Mouse (Mus musculus) large intestine, adult 2 months (tissue): Measurements from ENCODE around the gene Grid1. TPM values are rescaled to one million over a fixed set of nuclear protein-coding genes. Genes with fewer than 3 reads are reported as not detected.

Source experiments
- DNase-seq: peaks from one replicate; pipeline ENCODE4 v3.0.0-alpha.2; 2012; ENCODE audit warnings: low read depth, low spot score
- WGBS: fragments of 180-500 bp; shearing (Covaris S2); methylation state at CpG from one replicate; pipeline ENCODE4 v1.1.7; 2018; 5-methylcytosine and 5-hydroxymethylcytosine counted together
- polyA plus RNA-seq: library from polyadenylated mRNA; depleted of rRNA; stranded (reverse); fragments of >200 nt; gene quantifications from 2 replicates; pipeline ENCODE4 v1.2.3, GENCODE M21; 2012

Grid1 gene
- polyA plus RNA-seq, 1 experiment = 0.01 TPM

DNA sequence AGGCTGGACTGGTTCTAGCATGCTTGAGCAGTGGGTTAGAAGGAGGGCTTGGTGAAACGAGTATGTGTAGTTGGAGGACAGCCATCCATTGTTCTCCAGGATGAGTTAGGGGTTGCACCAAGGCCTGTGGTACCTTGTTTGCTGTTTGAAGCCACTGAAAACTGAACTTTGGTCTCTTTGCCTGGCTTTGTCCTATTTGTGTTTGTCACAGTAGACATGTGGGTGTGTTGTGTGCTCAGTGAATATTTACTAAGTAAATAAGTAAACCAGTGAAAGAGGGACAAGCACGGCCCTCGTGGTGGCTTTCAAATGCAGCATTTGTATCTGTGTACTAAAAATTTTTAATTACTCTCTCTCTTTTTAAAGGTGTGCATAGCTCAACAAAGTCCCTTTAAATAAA, 334.5 kb downstream of the Grid1 start:
- DNase-seq = no peak
- 14% methylated on average over 3 of the region's 3 CpGs for WGBS

DNA sequence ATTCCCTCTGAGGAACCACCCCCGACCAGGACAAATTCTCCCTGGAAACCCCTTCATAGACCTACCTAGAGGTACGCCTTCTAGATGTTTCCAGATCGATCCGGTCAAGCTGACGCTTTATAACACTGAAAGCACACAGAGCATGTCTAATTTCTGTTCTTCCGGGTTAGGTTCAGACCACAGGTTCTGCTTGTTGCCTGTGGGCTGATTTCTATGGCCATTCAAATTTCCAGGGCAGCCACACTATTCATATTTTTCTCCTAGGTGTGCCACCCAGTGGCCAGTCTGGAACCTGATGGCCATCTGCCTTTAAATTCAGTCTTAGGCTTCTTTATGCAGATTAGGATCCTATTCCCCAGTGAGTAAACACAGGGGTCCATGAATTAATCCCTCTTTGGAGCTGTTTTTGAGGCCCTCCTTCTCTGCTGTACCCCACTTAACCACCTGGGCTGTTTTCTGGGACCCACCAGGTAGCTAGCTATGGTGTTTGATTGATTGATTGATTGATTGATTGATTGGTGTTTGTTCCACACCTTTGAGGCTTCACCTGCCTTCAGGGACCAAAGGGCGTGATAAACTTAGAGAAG, 337.3 kb downstream of the Grid1 start:
- no peak for DNase-seq
- 78% methylated on average over 7 of the region's 7 CpGs for WGBS

DNA sequence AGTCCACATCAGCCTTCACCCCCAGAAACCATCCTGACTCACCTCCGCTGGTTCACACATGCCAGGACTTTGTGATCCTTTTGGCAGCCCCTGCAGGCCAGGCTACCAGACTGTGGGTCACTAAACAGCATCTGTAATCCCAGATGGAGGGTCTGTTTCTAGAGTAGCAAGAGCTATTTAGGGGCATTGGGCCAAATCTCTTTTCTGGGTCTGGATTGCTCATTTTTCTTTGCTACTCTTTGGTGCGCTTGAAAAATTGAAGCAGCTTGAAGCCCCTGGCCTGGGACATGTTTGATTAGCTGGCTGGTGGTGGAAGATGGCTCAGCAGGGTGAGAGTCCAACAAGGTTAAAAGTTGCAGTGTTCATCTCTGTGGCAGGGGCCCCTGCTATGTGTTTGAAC, 339.4 kb downstream of the Grid1 start:
- WGBS = 82% methylated on average over 2 of the region's 2 CpGs
- DNase-seq = no peak

DNA sequence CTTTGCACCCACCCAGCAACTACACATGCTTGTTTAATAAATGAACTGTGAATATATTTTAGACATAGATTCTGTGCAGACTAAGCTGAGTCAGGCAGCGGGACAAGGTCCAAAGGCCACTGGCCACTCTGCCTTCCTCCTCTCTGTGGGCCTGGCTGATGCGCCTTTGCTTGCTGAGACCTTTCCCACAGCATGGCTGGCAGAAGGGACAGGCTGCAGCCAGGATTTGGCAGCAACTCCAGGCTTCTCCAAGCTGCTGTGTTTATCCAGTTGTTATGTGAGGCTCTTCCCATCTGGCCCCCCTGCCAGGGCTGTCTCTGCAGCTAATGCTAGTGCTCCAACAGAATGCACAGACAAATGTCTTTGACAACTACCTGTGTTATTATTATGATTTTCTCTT, 347.5 kb downstream of the Grid1 start:
- 22% methylated on average over 2 of the region's 2 CpGs for whole genome bisulfite sequencing
- no peak for DNase-seq

DNA sequence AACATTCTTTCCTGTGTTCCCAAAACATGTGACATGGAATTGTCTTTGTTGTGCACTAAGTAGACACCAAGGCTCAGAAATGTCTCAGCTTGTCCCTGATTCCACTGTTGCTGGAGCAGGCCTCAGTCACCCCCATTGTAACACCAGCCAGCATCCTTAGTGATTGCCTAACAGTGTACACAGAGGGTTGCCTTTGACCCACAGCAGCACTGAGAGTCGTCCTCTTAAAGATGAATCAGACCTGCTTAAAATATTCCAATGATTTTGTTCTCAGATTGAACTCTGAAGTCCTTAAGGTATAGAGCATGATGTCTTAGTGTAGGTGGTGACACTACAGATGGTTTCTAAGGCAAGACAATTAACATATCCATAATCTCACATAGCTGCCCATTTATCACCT, 354.0 kb downstream of the Grid1 start:
- no peak for DNase-seq
- WGBS = 35% methylated on average over 1 of the region's 1 CpGs

DNA sequence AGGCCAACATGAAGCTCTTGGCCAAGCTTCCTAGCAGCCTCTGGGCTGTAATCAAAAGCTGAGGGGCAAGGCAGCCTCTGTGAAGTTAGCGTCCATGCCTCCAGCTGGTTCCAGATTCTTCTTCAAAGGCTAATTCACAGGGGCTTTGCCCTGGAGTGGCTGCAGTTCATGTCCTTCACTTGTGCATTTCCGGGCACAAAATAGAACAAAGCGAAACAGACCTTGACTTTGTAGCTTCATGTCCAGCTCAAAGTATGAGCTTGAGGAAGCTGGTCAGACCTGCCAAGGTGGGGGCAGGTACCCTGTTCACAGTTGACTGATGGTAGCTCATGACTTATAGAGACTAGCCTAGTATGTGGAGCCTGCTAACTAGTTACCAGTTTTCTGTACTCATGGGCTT, 356.1 kb downstream of the Grid1 start:
- no peak for DNase-seq
- 92% methylated on average over 3 of the region's 3 CpGs for WGBS

DNA sequence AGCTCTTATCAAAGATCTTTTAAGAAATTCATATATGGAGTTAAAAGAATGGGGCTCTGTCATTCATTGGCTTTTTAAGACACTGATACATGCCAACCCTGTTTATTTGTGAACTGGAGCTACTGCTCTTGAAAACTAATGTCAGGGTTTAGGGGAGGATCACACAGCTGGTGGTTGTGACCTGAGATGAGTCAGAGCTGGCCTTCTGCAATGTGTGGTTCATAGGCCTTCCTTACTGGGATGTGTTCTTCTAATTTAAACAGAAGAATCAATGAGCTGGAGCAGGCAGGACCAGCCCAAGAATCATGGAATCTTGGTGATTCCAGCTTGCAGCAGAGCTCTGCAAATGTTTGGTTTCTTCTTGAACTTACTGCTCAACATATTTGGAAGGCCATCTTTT, 359.2 kb downstream of the Grid1 start:
- no peak for DNase-seq

DNA sequence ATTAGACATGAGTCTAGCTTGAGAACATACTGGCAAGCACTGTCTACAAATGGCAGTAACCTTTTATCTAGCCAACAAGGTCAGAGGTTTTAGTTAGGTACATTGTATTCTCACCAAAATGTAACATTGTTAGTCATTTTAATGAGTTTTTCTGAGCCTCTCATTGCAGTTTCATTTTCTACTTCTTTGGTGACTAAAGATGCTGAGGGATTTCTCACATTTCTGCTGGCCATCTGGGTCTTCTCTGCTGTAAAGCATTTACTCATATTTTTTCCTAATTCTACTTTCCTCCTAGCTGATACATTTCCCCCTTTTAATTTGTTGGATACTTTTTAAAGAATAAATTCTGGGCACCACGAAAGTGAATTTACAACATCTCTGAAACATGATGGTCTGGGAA, 365.5 kb downstream of the Grid1 start:
- 73% methylated on average over 1 of the region's 1 CpGs for WGBS
- no peak for DNase-seq

DNA sequence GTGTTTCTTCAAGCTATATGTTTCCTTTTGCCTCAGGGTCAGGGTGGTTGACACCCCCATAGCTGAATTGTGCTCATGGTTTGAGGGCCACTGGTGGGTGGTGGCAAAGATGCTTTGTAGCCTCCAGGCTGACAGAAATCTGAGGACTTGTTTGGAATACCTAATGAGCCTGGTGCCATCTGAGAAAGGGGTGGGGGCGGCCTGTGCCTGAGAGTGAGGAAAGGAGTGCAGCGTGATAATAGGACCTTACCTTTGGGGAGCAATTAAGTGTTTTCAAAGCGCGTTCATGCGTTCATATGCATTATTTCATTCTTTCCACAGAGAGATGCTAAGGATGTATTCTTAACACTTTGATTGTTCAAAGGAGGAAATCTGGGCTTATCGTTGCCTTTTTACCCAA, 372.3 kb downstream of the Grid1 start:
- 90% methylated on average over 6 of the region's 6 CpGs for WGBS
- no peak for DNase-seq

DNA sequence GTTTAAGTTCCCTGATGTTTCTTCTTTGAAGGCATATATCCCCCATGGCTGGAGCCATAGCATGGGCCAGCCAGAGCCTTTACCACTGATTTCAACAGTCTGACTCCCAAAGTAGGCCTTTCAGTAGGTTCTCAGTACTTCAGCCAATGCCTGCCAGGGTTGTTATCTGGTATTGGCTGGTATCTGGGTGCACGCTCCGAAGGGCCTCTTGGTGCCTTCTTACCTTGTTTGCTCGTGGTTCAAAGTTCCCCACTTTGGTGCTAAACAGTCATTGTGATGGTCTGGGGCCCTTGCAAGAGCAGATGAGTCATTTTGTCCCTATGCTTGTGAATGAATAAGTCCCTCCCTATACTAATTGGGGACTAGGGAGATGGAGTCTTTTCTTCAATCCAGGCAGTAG, 377.5 kb downstream of the Grid1 start:
- DNase-seq = no peak
- WGBS = 47% methylated on average over 3 of the region's 3 CpGs

DNA sequence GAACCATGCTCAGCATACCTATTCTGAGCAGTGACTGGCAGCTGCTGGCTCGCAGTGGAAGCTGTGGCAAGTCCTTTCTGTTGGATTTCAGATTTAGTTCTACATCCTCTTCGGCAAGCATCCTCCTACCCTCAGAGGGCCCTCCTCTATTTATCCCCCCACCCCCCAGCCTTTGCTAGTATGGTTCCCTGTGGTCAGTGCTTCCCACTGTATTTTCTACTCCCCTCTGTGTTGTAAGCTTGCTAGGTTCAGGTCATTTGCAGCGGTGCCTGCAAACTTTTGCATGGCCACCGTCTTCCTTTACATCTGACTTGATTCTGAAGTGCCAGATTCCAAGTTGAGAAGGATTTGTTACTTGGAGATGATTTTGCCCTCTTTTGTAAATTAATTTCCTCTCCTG, 378.5 kb downstream of the Grid1 start:
- WGBS = 83% methylated on average over 4 of the region's 4 CpGs

DNA sequence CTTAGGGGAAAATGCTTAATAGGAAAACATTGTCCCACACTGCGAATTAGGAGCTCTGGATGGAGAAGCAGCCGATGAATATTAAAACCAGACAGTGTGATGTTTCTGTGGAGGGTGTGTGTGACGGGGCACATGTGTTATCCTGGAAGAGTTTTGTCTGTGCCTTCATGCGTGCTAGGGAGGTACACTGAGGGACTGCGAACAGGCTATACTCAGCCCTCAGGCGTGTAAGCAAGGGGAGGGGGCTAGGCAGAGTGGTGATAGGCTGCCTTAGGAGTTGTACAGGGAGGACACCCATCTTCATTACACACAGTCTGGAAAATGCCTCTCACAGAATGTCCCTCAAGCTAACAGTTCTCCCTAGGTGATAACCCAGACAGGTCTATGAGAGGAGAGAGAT, 379.0 kb downstream of the Grid1 start:
- WGBS = 84% methylated on average over 6 of the region's 6 CpGs

More for the DNA sequence above, 378.5 kb downstream of the Grid1 start:
- no peak for DNase-seq

DNA sequence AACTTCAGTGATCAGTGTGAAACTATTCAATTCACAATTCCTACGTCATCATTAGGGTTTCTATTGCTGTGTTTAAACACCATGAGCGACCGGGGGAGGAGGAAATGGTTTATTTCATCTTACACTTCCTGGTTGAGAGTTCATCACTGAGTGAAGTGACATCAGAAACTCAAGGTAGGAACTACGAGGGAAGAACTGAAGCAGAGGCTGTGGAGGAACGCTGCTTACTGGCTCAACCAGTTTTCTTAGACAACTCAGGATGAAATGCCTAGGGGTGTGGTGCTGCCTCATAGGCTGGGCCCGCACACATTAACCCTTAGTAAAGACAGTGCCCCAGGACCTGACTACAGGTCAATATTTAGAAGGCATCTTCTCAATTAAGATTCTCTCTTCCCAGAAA, 389.5 kb downstream of the Grid1 start:
- WGBS = 24% methylated on average over 6 of the region's 6 CpGs
- no peak for DNase-seq

More for the DNA sequence above, 379.0 kb downstream of the Grid1 start:
- no peak for DNase-seq

DNA sequence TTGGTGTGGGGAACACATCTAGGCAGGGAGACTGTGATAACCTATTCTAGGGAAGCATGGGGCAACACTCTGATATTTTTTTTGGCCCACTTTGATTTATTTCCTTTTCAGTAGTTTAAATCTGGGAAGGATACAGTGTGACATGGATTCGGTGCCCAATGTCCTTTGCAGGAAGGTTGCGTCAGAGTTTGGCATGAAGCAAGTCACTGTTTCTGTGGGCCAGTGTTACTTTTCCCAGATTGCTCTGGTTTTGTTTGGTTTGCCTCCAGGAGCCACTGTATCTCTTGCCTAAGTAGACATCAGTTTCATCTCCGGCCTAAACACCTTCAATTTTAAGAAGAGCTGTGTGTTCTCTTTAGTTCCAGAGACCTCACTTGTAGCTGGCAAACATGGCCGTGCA, 399.1 kb downstream of the Grid1 start:
- 86% methylated on average over 4 of the region's 4 CpGs for WGBS
- no peak for DNase-seq

DNA sequence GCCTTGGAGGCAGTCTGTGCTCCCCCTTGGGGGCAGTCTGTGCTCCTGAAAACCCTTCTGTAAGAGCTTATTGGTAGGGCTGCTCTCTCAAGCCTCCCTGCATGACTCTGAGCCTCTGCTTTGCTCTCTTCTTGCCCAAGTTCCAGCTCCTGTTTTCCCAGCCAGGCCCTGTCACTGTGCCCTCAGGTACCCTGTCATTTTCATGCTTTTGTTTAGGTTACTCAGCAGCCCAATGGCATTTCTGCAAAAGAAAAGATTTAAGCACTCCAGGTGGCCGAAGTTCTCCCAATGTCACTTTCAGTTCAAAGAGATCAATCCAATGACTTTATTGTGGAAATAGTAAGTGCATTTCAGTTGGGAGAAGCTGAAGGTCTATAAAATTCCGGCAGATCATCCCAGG, 402.3 kb downstream of the Grid1 start:
- DNase-seq = no peak
- 61% methylated on average over 2 of the region's 2 CpGs for WGBS

DNA sequence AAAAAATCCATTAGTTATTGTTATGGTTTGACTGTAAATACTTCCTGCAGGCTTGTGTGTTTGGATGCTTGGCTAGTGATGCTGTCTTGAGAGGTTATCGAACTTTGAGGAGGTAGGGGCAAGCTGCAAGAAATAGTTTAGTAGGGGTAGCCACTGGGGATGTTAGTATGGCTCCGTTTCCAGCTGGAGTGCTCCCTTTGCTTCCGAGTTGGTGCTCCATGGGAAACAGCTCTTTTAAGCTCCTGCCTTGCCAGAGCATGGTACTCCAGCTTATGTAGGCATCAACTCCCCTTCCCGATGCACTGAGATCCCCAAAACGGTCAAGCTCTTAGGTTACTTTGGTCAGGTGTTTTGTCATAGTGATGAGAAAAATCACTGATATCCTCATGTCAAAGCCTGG, 407.7 kb downstream of the Grid1 start:
- WGBS = 78% methylated on average over 5 of the region's 5 CpGs
- DNase-seq = no peak

DNA sequence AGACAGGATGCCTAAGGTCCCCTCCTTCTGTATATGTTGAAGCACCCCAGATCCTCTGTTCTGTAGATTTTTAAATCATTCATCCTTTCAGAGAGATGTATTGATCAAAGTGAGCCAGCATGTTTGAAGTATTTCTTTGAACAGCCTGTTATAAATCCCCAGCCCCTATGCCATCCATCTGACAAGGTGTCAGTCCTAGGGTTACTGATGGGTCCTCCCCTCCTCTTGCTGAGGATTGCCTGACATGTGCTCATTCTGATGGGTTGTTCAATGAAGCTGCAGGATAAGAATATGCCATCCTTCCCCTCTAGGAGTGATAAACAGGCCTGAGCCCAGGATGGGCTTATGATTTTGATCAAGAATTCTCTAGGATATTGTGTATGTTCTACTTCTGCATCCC, 411.5 kb downstream of the Grid1 start:
- no peak for DNase-seq

DNA sequence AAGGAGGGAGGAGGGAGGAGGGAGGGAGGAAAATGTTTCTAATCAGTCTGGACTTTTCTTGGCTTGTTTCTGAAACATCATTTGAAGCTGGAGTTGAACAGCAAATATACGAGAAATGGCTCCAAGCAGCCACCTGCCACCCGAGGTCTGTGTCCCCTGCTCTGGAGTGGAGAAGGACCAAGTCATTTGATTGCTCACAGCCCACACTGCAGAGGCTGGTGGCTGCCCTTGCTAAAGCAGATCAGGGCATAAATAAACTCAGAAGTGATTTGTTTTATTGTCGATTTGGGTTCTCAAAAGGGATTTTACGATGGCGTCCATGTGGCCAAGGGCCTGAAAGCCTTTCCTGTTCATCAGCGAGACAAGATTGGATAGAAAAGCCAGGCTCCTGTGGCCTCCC, 423.0 kb downstream of the Grid1 start:
- no peak for DNase-seq

DNA sequence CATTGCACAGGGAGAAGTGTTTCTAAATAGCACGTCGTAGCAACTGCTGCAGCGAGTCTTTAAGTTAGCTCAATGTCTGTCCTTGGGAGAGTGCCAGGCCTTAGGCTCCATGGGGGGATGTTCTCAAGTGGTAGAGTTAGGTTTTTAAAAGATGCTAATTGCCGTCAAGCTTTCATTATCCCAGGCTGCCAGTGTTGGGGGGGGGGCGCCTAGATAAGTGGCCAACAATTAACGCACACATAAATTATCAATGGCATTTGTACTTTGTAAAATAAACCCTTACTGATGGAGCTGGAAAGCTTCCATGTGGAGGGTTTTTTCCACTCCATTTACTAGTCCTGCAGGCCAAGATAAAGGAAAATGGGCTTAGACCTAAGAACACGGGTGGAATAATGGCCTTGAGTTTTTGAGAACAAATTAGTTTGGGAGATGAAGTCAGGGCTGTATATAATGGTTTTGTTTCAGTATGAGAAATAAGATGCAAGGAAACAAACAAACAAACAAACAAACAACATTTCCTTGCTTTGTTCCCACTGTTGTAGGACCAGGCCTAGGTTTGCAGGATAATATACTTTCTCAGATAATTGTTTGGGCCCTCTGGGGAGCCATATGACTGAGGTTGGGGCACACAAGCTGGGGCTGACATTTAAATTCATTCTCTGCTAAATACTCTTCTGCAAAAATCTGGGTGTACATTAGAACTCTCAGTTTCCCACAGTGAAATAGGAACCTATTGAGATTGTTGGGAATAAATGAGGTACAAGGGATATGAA, 425.1 kb downstream of the Grid1 start:
- DNase-seq = no peak
- 73% methylated on average over 7 of the region's 7 CpGs for WGBS

More for the DNA sequence above, 423.0 kb downstream of the Grid1 start:
- 61% methylated on average over 6 of the region's 6 CpGs for WGBS

DNA sequence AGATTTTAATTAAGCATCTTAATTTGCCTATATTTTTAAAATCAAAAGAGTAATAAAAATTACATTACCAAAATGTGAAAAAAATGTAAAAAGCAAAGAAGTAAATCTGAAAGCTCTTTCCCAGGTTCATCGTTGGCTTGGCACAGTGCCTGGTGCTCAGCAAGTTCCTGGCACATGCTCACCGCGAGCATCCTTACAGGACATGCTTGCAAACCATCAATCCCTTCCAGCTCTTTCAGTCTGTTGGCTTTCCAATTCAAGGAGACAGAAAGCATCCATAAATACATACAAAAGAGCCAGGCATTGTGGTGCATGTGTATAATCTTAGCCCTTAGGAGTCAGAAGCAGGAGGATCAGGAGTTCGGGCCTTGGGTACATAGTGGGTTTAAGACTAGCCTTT, 430.5 kb downstream of the Grid1 start:
- DNase-seq = no peak
- WGBS = 75% methylated on average over 4 of the region's 4 CpGs

DNA sequence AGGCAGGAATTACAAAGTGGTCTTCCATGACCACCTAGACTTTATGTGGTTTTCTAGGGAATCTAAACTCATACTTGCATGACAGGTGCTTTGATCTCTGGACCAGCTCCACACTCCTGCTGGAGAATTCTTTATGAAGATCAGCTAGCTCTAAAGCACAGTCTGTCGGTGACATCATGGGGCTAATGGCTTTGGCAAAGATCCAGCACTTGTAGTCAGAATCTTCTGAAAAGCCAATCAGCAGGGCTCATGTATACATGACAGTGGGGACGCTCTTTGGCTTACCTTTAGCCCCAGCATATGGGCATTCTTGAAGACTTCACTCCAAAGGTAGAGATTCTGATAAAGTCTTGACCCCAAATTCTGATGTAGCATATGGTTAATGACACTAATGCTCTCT, 434.6 kb downstream of the Grid1 start:
- WGBS = 35% methylated on average over 2 of the region's 2 CpGs
- DNase-seq = no peak

DNA sequence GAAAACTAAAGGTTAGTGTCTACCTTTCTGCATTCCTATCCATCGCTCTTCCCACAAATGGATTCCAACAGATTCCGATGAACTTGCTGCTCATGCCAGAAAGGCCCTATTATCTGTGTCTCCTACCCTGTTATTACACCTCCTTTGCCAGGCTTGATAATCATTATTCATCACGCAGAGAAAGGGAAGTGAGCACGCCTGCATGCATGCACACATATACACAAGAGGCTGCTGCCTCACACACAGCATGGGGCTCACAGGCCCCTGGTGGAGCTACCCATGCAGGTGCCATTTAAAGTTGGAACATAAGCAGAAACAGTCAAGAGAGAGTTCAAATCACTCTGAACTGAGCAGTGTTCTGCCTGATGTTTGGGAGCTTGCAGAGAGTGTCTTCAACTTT, 450.4 kb downstream of the Grid1 start:
- 88% methylated on average over 4 of the region's 4 CpGs for WGBS
- DNase-seq = no peak
